Mouse (Mus musculus) MEL (cell line): ENCODE results near the gene Smbd1. TPM values are rescaled to one million over a fixed set of nuclear protein-coding genes. Genes with fewer than 3 reads are reported as not detected.

Source experiments
- DNase-seq: peaks from one replicate; pipeline ENCODE4 v3.0.0; 2011; ENCODE audit warnings: low read depth, low spot score
- H3K27ac ChIP-seq: 2 replicates; pipeline ENCODE4 v1.5.1; 2012; ENCODE audit warnings: low read depth, mild to moderate bottlenecking, control low read depth, low read length, moderate library complexity; ENCODE audit not compliant: control insufficient read depth
- H3K27me3 ChIP-seq, 2 experiments: fragments of 150-350 bp in 1 of 2; sonication (generic) in 1 of 2; 2 replicates each; pipeline ENCODE4 v1.6.1; 2012; ENCODE audit warnings: low read length in 2 of 2, mild to moderate bottlenecking in 2 of 2, improper control_type of control experiment in 1 of 2, moderate library complexity in 1 of 2; ENCODE audit not compliant: insufficient read depth in 2 of 2, control insufficient read depth in 1 of 2
- H3K36me3 ChIP-seq, 2 experiments: 2 replicates each; pipeline ENCODE4 v1.6.1; 2012 to 2014; ENCODE audit warnings: low read length in 2 of 2, improper control_type of control experiment in 1 of 2, inconsistent platforms in 1 of 2, mild to moderate bottlenecking in 1 of 2; ENCODE audit not compliant: insufficient read depth in 2 of 2, control insufficient read depth in 1 of 2
- H3K4me1 ChIP-seq, 2 experiments: fragments of 150-350 bp in 1 of 2; sonication (generic) in 1 of 2; 2 replicates each; pipeline ENCODE4 v1.6.1; 2012; ENCODE audit warnings: low read length in 2 of 2, improper control_type of control experiment in 1 of 2, mild to moderate bottlenecking in 1 of 2; ENCODE audit not compliant: insufficient read depth in 2 of 2, control insufficient read depth in 1 of 2
- H3K4me3 ChIP-seq, 2 experiments: fragments of 150-350 bp in 1 of 2; sonication (generic) in 1 of 2; 2 replicates each; pipeline ENCODE4 v1.5.1; 2012; ENCODE audit warnings: low read depth in 2 of 2, low read length in 2 of 2, mild to moderate bottlenecking in 2 of 2, moderate library complexity in 2 of 2, control low read depth in 1 of 2, improper control_type of control experiment in 1 of 2; ENCODE audit not compliant: control insufficient read depth in 1 of 2, insufficient read depth in 1 of 2
- H3K79me2 ChIP-seq: 2 replicates; pipeline ENCODE4 v1.6.1; 2012; ENCODE audit warnings: mild to moderate bottlenecking, low read length, moderate library complexity; ENCODE audit not compliant: control insufficient read depth, poor library complexity, insufficient read depth
- H3K9ac ChIP-seq: 2 replicates; pipeline ENCODE4 v1.6.1; 2012; ENCODE audit warnings: low read depth, mild to moderate bottlenecking, control low read depth, low read length, moderate library complexity; ENCODE audit not compliant: control insufficient read depth, poor library complexity, severe bottlenecking
- H3K9me3 ChIP-seq: fragments of 150-350 bp; sonication (generic); replicated peaks from 2 replicates; pipeline ENCODE4 v1.6.1; 2012; ENCODE audit warnings: mild to moderate bottlenecking, low read length, improper control_type of control experiment, moderate library complexity; ENCODE audit not compliant: insufficient read depth
- BHLHE40 ChIP-seq: IDR thresholded peaks from 2 replicates; pipeline ENCODE4 v1.6.1; 2012; ENCODE audit warnings: low read depth, mild to moderate bottlenecking, inconsistent platforms, low read length, improper control_type of control experiment, borderline replicate concordance
- CHD1 ChIP-seq: IDR thresholded peaks from 2 replicates; pipeline ENCODE4 v1.6.1; 2012; ENCODE audit warnings: low read depth, mild to moderate bottlenecking, inconsistent platforms, low read length, improper control_type of control experiment
- CHD2 ChIP-seq: IDR thresholded peaks from 2 replicates; pipeline ENCODE4 v1.6.1; 2011; ENCODE audit warnings: low read length, improper control_type of control experiment
- ELF1 ChIP-seq: IDR thresholded peaks from 2 replicates; pipeline ENCODE4 v1.6.1; 2014; ENCODE audit warnings: low read depth, mild to moderate bottlenecking, inconsistent platforms, low read length, improper control_type of control experiment, moderate library complexity
- GABPA ChIP-seq: IDR thresholded peaks from 2 replicates; pipeline ENCODE4 v1.6.1; 2012; ENCODE audit warnings: low read depth, mild to moderate bottlenecking, inconsistent platforms, low read length, improper control_type of control experiment, moderate library complexity
- GATA1 ChIP-seq: IDR thresholded peaks from 2 replicates; pipeline ENCODE4 v1.6.1; 2011; ENCODE audit warnings: low read depth, low read length, improper control_type of control experiment
- HCFC1 ChIP-seq: IDR thresholded peaks from 2 replicates; pipeline ENCODE4 v1.6.1; 2012; ENCODE audit warnings: low read depth, mild to moderate bottlenecking, inconsistent platforms, low read length, improper control_type of control experiment, moderate library complexity
- JUND ChIP-seq: IDR thresholded peaks from 2 replicates; pipeline ENCODE4 v1.6.1; 2011; ENCODE audit warnings: low read depth, mild to moderate bottlenecking, improper control_type of control experiment, low read length
- KAT2A ChIP-seq: conservative IDR thresholded peaks from 2 replicates; pipeline ENCODE4 v1.6.1; 2012; ENCODE audit warnings: low read depth, low read length, improper control_type of control experiment, inconsistent platforms
- MAZ ChIP-seq: IDR thresholded peaks from 2 replicates; pipeline ENCODE4 v1.6.1; 2012; ENCODE audit warnings: low read depth, mild to moderate bottlenecking, inconsistent platforms, low read length, improper control_type of control experiment
- MEF2A ChIP-seq: IDR thresholded peaks from 2 replicates; pipeline ENCODE4 v1.6.1; 2014; ENCODE audit warnings: low read depth, mild to moderate bottlenecking, inconsistent platforms, low read length, improper control_type of control experiment; ENCODE audit not compliant: poor library complexity, insufficient replicate concordance, severe bottlenecking; ENCODE audit errors: extremely low read depth
- MXI1 ChIP-seq: IDR thresholded peaks from 2 replicates; pipeline ENCODE4 v1.6.1; 2011; ENCODE audit warnings: mild to moderate bottlenecking, low read depth, low read length, improper control_type of control experiment
- MYB ChIP-seq: IDR thresholded peaks from 2 replicates; pipeline ENCODE4 v1.6.1; 2011; ENCODE audit warnings: mild to moderate bottlenecking, low read depth, low read length, improper control_type of control experiment
- MYC ChIP-seq: IDR thresholded peaks from 2 replicates; pipeline ENCODE4 v1.6.1; 2011; ENCODE audit warnings: low read depth, mild to moderate bottlenecking, low read length, improper control_type of control experiment, moderate library complexity
- NELFE ChIP-seq: IDR thresholded peaks from 2 replicates; pipeline ENCODE4 v1.6.1; 2011; ENCODE audit warnings: low read depth, low read length, improper control_type of control experiment
- NRF1 ChIP-seq: IDR thresholded peaks from 2 replicates; pipeline ENCODE4 v1.6.1; 2014; ENCODE audit warnings: low read depth, mild to moderate bottlenecking, inconsistent platforms, low read length, improper control_type of control experiment, moderate library complexity; ENCODE audit not compliant: poor library complexity, insufficient read depth, severe bottlenecking
- SMC3 ChIP-seq: IDR thresholded peaks from 2 replicates; pipeline ENCODE4 v1.6.1; 2011; ENCODE audit warnings: low read depth, low read length, improper control_type of control experiment
- TBP ChIP-seq: IDR thresholded peaks from 2 replicates; pipeline ENCODE4 v1.8.0; 2011; ENCODE audit warnings: low read depth, low read length, improper control_type of control experiment
- TCF12 ChIP-seq: IDR thresholded peaks from 2 replicates; pipeline ENCODE4 v1.6.1; 2014; ENCODE audit warnings: low read depth, mild to moderate bottlenecking, inconsistent platforms, low read length, improper control_type of control experiment, moderate library complexity
- USF1 ChIP-seq: IDR thresholded peaks from 2 replicates; pipeline ENCODE4 v1.6.1; 2014; ENCODE audit warnings: low read depth, mild to moderate bottlenecking, inconsistent platforms, low read length, improper control_type of control experiment, moderate library complexity
- ZC3H11A ChIP-seq: IDR thresholded peaks from 2 replicates; pipeline ENCODE4 v1.6.1; 2012; ENCODE audit warnings: low read depth, mild to moderate bottlenecking, inconsistent platforms, low read length, improper control_type of control experiment
- ZKSCAN1 ChIP-seq: IDR thresholded peaks from 2 replicates; pipeline ENCODE4 v1.6.1; 2012; ENCODE audit warnings: low read depth, mild to moderate bottlenecking, inconsistent platforms, low read length, improper control_type of control experiment, moderate library complexity
- ZMIZ1 ChIP-seq: IDR thresholded peaks from 2 replicates; pipeline ENCODE4 v1.6.1; 2012; ENCODE audit warnings: low read depth, mild to moderate bottlenecking, inconsistent platforms, low read length, improper control_type of control experiment, moderate library complexity
- ZNF384 ChIP-seq: IDR thresholded peaks from 2 replicates; pipeline ENCODE4 v1.6.1; 2012; ENCODE audit warnings: low read depth, mild to moderate bottlenecking, inconsistent platforms, low read length, improper control_type of control experiment
- polyA plus RNA-seq, 2 experiments: library from polyadenylated mRNA; stranded (reverse) in 1 of 2; unstranded in 1 of 2; fragments of >175 nt in 1 of 2; fragments of >200 nt in 1 of 2; gene quantifications; 2 replicates each; pipeline versions ENCODE4 v1.2.1 to v1.2.4; 2012; ENCODE audit warnings: low replicate concordance in 2 of 2, low read depth in 1 of 2; ENCODE audit not compliant: insufficient read length in 2 of 2, insufficient read depth in 1 of 2, missing spikeins in 1 of 2
- total RNA-seq: library from RNA; depleted of rRNA; stranded (reverse); fragments of 300-350 nt; gene quantifications from 2 replicates; pipeline ENCODE4 v1.2.3, GENCODE M21; 2012

Smbd1 gene
- total and polyA plus RNA-seq, 3 experiments = not detected

GRCm38 (mm10) chr16:32826521-32826920, 16.2 kb upstream of the Smbd1 start:
- Histone ChIP-seq H3K36me3 (peaks cover 0 to 12% of the 10 kb centered on the region in 2 experiments; a peak in 2 of 4 replicates), H3K27me3 (no peaks in the 10 kb centered on the region), H3K4me1 (peaks cover 0 to 14% of the 10 kb centered on the region in 2 experiments; a peak in 3 of 4 replicates), H3K4me3 (no peak overlapping the region), H3K27ac (no peak overlapping the region), H3K9ac (no peak overlapping the region), H3K79me2 (no peaks in the 10 kb centered on the region), H3K9me3 (no peaks in the 10 kb centered on the region)
- TF ChIP-seq HCFC1 (no peak), ZC3H11A (no peak), ZMIZ1 (no peak), JUND (no peak), TBP (no peak), ELF1 (no peak), TCF12 (no peak), SMC3 (no peak), USF1 (no peak), MYC (no peak), MYB (no peak), BHLHE40 (no peak), KAT2A (no peak)
- no peak for DNase-seq

- Histone ChIP-seq H3K4me3 (no peak overlapping the region), H3K27ac (no peak overlapping the region), H3K9me3 (no peaks in the 10 kb centered on the region), H3K36me3 (peaks cover 0 to 6% of the 10 kb centered on the region in 2 experiments; a peak in 2 of 4 replicates), H3K4me1 (peaks cover 0 to 10% of the 10 kb centered on the region in 2 experiments; a peak in 3 of 4 replicates), H3K27me3 (no peaks in the 10 kb centered on the region), H3K9ac (no peak overlapping the region), H3K79me2 (no peaks in the 10 kb centered on the region)
- DNase-seq = no peak
- no peak for TF ChIP-seq HCFC1
- TF ChIP-seq ZNF384 = no peak
- no peak for TF ChIP-seq GATA1
- no peak for TF ChIP-seq MAZ
- TF ChIP-seq CHD2 = no peak
- no peak for TF ChIP-seq ZKSCAN1
- TF ChIP-seq TBP = no peak
- TF ChIP-seq MXI1 = no peak
- no peak for TF ChIP-seq MEF2A
- TF ChIP-seq ZC3H11A = no peak
- no peak for TF ChIP-seq CHD1
- no peak for TF ChIP-seq NELFE
- no peak for TF ChIP-seq GABPA
- no peak for TF ChIP-seq NRF1
These were observed 15.1 kb upstream of the Smbd1 start for GRCm38 (mm10) chr16:32825380-32825779.
